Mouse (Mus musculus) thymus, postnatal 0 days (tissue): ENCODE results near the gene Pms1. TPM values are rescaled to one million over a fixed set of nuclear protein-coding genes. Genes with fewer than 3 reads are reported as not detected.
"Not testable (repeated sequence)": the region's sequence is repeated elsewhere in the genome, so short reads cannot be mapped to it uniquely, and the experiment has no call there.

Experiments
- DNase-seq: peaks from one replicate; pipeline ENCODE4 v3.0.0-alpha.2; 2015; ENCODE audit warnings: low spot score
- polyA plus RNA-seq: library from polyadenylated mRNA; unstranded; fragments of >200 nt; fragmentation: Nextera tagmentation; extraction: Ambion mirVana; gene quantifications from 2 replicates; pipeline ENCODE4 v1.2.1, GENCODE M21; 2015

Pms1 gene
- 17.7 and 19.4 TPM in 2 replicates for polyA plus RNA-seq

- DNase-seq, result peak; percentile 93
These were observed at the start of gene Pms1, which contains the start of the genes Ormdl1 and Gm28778 for GRCm38 (mm10) chr1:53296581-53297383. TSS of gene Pms1 (minus strand) at chr1:53297018. TSS of gene Ormdl1 (plus strand) at chr1:53297095. TSS of gene Gm28778 (plus strand) at chr1:53297111.

GRCm38 (mm10) chr1:53341071-53341470 lies 44.3 kb upstream of the Pms1 start:
- no peak for DNase-seq

GRCm38 (mm10) chr1:53337403-53337802 lies 40.6 kb upstream of the Pms1 start:
- not testable (repeated sequence) for DNase-seq

DNA sequence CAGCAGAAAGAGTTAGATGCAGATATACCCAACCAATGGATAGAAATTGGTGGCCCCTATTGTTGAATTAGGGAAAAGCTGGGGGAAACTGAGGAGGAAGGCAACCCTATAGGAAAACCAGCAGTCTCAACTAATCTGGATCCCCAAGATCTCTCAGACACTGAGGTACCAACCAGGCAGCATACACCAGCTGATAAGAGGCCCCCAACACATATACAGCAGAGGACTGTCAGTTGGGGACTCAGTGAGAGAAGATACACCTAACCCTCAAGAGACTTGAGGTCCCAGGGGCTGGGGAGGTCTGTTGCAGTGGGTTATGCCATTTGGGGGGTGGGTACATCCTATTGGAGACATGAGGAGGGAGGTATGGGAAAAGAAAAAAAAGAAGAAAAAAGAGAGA lies 38.6 kb upstream of the Pms1 start:
- DNase-seq, result no peak

- DNase-seq, result not testable (repeated sequence)
These were observed 36.7 kb upstream of the Pms1 start for GRCm38 (mm10) chr1:53333527-53333926.

DNA sequence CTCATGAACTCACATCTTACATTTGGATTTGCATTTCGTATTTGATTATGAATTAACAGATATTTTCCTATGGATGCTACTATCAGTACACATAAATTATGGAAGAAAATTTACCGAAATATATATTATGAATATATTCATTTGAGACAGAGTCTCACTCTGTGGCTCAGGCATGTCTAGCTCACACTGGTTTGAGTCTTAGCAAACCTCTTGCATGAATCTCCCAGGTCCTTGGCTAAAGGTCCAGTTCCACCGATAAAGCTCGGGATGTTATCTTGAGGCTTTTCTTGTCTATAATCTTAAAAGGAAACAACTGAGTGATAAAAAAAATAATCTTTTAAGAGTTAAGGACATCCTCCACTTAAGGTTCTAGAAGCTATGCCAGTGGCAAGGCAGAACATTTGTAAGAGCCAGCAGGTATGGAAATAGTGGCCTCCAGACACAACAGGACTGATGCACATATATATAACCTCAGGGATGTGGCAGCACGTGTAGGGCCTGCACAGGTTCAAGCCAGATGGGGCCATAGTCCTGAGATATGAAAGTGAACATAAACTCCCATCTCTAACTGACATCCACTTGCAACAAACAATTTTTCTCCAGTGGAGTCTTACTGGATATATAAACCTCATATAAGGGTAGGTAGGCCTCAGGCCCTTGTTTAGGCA lies 28.1 kb upstream of the Pms1 start:
- DNase-seq, result no peak

GRCm38 (mm10) chr1:53324277-53324676 lies 27.5 kb upstream of the Pms1 start:
- no peak for DNase-seq

DNA sequence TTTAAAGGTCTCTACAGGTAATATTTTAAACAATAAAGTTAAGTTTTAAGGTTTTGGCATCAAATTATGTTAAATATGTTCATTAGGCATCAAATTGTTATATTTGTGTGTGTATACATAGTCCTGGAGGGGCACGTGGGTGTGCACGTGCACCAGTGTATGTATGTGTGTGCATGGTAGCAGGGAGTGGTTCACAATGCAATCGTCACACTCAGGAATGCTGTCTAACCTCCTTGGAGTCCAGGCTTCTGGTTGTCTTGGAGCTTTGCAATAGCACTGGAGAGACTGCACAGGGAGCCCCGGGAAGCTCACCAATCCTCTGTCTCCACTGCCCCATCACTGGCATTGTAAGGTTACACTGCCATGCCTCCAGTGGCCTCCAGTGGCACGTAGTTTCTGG lies 26.4 kb upstream of the Pms1 start:
- no peak for DNase-seq

DNA sequence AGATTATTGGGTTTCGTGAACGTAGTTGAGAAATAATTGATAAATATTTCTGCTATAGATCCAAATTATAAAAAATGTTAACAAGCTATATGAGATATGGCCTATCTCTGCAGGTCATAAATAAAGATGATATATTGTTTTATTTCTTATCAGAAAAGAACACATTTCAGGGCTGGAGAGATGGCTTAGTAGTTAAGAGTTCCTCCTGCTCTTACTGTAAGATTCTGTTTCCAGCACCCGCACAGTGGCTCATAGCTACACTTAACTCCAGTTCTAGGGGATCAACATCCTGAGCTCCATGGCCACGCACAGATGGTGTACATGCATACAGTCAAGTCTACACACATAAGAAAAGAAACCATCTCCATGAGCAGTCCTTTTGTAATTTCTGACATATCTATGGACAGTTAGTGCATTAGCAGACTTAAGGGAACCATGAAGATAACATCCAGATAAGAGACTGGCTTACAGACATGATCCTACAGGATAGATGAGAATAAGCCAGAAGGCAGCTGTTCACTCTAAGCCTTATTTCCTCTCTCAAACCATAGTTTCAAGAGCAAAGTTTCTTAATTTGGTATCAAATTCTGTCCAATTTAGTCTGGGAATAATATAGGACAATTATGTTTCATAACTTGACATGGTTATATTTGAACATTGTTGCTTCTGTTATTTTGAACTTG lies 25.0 kb upstream of the Pms1 start:
- DNase-seq, result no peak

GRCm38 (mm10) chr1:53312989-53313967 lies 16.5 kb upstream of the Pms1 start, which contains the start of gene Osgepl1:
TSS of gene Osgepl1 (plus strand) at chr1:53313624.
- peak; percentile 86 for DNase-seq

GRCm38 (mm10) chr1:53300506-53300905 lies 3.7 kb upstream of the Pms1 start:
- DNase-seq, result no peak

GRCm38 (mm10) chr1:53291197-53291596 lies 5.6 kb downstream of the Pms1 start:
- no peak for DNase-seq

GRCm38 (mm10) chr1:53272646-53273045 lies 24.2 kb downstream of the Pms1 start:
- DNase-seq, result peak; percentile 17

- no peak for DNase-seq
These were observed 26.9 kb downstream of the Pms1 start for GRCm38 (mm10) chr1:53269901-53270300.

DNA sequence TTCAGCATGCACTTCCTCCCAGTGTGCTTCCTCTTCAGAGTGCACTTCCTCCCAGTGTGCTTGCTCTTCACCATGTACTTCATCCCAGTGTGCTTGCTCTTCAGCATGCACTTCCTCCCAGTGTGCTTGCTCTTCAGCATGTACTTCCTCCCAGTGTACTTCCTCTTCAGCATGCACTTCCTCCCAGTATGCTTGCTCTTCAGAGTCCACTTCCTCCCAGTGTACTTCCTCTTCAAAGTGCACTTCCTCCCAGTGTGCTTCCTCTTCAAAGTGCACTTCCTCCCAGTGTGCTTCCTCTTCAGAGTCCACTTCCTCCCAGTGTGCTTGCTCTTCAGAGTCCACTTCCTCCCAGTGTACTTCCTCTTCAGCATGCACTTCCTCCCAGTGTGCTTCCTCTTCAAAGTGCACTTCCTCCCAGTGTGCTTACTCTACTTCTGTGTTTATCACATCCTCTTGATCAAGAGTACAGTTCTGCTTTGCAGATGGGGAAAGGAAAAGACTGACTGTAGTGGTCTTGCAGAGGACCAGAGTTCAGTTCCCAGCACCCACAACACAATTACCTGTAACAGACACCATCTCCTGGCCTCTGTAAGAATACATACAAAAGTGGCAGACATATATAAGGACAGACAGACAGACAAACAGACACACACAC lies 31.7 kb downstream of the Pms1 start:
- DNase-seq, result not testable (repeated sequence)

DNA sequence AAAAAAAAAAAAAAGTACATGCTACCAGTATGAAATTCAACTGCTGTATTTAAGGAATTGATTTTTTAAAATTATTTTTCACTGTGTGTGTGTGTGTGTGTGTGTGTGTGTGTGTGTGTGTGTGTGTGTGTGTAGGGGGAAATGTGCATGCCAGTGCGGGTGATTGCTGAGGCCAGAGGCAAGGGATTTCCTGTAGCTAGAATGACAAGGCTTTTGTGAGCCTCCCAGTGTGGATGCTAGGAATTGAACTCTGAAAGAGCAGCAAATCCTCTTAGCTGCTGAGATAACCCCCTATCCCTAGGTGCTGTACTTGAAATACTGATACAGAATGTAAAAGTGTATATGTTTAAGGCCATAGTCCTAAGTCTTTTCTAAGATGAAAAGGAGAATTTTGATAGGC lies 70.8 kb downstream of the Pms1 start:
- no peak for DNase-seq

- DNase-seq, result no peak
These were observed 71.2 kb downstream of the Pms1 start for GRCm38 (mm10) chr1:53225616-53226015.

GRCm38 (mm10) chr1:53224775-53225174 lies 72.0 kb downstream of the Pms1 start:
- DNase-seq, result no peak

DNA sequence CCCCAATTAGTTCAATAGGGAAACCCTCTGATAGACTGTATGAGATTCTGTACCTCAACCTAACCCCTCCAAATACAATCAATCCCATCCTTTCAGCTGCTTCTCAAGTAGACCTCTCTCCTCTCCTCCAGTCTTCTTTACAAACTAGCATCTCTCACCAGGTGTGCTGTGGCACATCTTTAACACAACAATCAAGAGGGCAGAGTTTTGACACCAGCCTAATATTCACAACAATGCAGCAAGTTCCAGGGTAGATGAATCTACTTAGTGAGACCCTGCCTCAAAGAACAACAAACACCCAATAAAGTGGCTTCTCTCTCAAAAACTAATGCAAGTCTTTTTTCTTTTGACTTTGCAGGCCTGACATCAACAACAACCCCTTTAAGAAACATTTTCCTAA lies 86.7 kb downstream of the Pms1 start:
- no peak for DNase-seq

- DNase-seq, result no peak
These were observed 92.9 kb downstream of the Pms1 start for GRCm38 (mm10) chr1:53203902-53204301.
